12 mouse cellular contexts compared by ENCODE assay signal in the genomic region with DNA sequence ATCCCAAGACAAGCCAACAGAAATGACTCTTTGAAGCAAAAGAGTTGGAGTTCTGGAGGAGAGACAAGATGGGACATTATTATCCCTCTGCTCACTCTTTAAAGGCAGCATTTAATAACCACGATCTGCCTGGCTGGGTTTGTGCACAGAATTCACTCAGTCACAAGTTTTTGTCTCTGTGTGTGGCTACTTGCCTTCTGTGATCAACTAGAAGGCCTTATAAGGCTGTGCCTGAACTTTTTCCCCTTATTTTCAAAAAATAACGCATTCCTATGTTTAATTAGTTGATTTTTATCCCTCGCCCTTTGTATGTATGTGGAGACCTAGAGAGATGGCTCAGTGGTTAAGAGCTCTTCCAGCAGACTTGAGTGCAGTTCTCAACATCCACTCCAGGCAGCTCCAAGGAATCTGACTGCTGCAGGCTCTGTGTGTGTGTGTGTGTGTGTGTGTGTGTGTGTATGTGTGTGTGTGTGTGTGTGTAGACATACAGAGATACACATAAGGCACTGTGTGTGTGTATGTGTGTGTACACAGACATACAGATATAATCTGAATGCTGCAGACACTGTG. TPM values are rescaled to one million over a fixed set of nuclear protein-coding genes. Genes with fewer than 3 reads are reported as not detected.
DNase-seq lines count a peak whose midpoint lies in the region; ATAC-seq lines count a peak whose summit lies in the region.
"Had no signal": no experiment of that assay in that cellular context is flagged by ENCODE, and none has a peak within 500 bp of the region (broad histone marks: within the 10 kb centered on the region; RNA-seq: fewer than 3 reads in every experiment).

No protein-coding gene starts in this region.

- H3K27ac ChIP-seq in forebrain, embryonic 15.5 days (replicated peaks): peak overlapping the region; percentile 9
- no peak overlapping the region for H3K27ac ChIP-seq in forebrain, embryonic 11.5 days (ENCODE audit: low read depth, low read length)
- H3K27ac ChIP-seq in kidney, embryonic 14.5 days (ENCODE audit: low read depth, low read length): peak overlapping the region; percentile 48
- H3K27ac ChIP-seq in stomach, embryonic 16.5 days (ENCODE audit: low read length): peak overlapping the region; percentile 51
- no peak overlapping the region for H3K27ac ChIP-seq in liver, embryonic 12.5 days
- H3K27ac ChIP-seq: liver, embryonic 14.5 days had no signal

- no peaks in the 10 kb centered on the region for H3K36me3 ChIP-seq in forebrain, embryonic 15.5 days
- no peaks in the 10 kb centered on the region for H3K36me3 ChIP-seq in forebrain, embryonic 11.5 days (ENCODE audit: control insufficient read depth, insufficient read depth, low read length)
- no peaks in the 10 kb centered on the region for H3K36me3 ChIP-seq in kidney, embryonic 14.5 days (ENCODE audit: control insufficient read depth, insufficient read depth, low read length)
- H3K36me3 ChIP-seq in stomach, embryonic 16.5 days (ENCODE audit: control insufficient read depth, insufficient read depth, low read length): no peaks in the 10 kb centered on the region
- no peaks in the 10 kb centered on the region for H3K36me3 ChIP-seq in liver, embryonic 12.5 days

- H3K4me3 ChIP-seq in forebrain, embryonic 15.5 days: no peak overlapping the region
- no peak overlapping the region for H3K4me3 ChIP-seq in forebrain, embryonic 11.5 days (ENCODE audit: low read depth, low read length)
- H3K4me3 ChIP-seq in kidney, embryonic 14.5 days (ENCODE audit: low read length): no peak overlapping the region
- H3K4me3 ChIP-seq in stomach, embryonic 16.5 days (replicated peaks; ENCODE audit: low read length): no peak overlapping the region
- no peak overlapping the region for H3K4me3 ChIP-seq in liver, embryonic 12.5 days

- DNase-seq in forebrain, embryonic 11.5 days (ENCODE audit: low spot score): no peak
- no peak for DNase-seq in kidney, adult 9 months
- DNase-seq in lung, postnatal 10 days: peak; percentile 38
- no peak for DNase-seq in lung, postnatal 4 days
- DNase-seq: thymus, postnatal 4 days had no signal

- H3K4me2 ChIP-seq in forebrain, embryonic 15.5 days (replicated peaks): no peak overlapping the region
- no peak overlapping the region for H3K4me2 ChIP-seq in forebrain, embryonic 11.5 days (ENCODE audit: low read depth, low read length, severe bottlenecking)
- H3K4me2 ChIP-seq in kidney, embryonic 14.5 days (replicated peaks; ENCODE audit: low read depth, low read length): no peak overlapping the region
- H3K4me2 ChIP-seq in stomach, embryonic 16.5 days (ENCODE audit: low read depth, low read length): no peak overlapping the region
- no peak overlapping the region for H3K4me2 ChIP-seq in liver, embryonic 12.5 days
- H3K4me2 ChIP-seq: midbrain, embryonic 11.5 days had no signal

- no peaks in the 10 kb centered on the region for H3K9me3 ChIP-seq in forebrain, embryonic 15.5 days
- H3K9me3 ChIP-seq in forebrain, embryonic 11.5 days (ENCODE audit: control insufficient read depth, low read length): no peaks in the 10 kb centered on the region
- H3K9me3 ChIP-seq in kidney, embryonic 14.5 days (ENCODE audit: control insufficient read depth, low read length): no peaks in the 10 kb centered on the region
- no peaks in the 10 kb centered on the region for H3K9me3 ChIP-seq in stomach, embryonic 16.5 days (replicated peaks; ENCODE audit: control insufficient read depth, low read length)
- H3K9me3 ChIP-seq in liver, embryonic 12.5 days (replicated peaks): no peaks in the 10 kb centered on the region

- WGBS in forebrain, embryonic 15.5 days: 61% methylated on average over 3 of the region's 3 CpGs
- WGBS in forebrain, embryonic 11.5 days: 81% methylated on average over 3 of the region's 3 CpGs
- 69% methylated on average over 3 of the region's 3 CpGs for WGBS in kidney, embryonic 14.5 days
- WGBS in stomach, embryonic 16.5 days: 64% methylated on average over 3 of the region's 3 CpGs
- 81% methylated on average over 3 of the region's 3 CpGs for WGBS in liver, embryonic 12.5 days (ENCODE audit: insufficient replicate concordance)

- peaks cover 27% of the 10 kb centered on the region for H3K4me1 ChIP-seq in forebrain, embryonic 15.5 days
- H3K4me1 ChIP-seq in forebrain, embryonic 11.5 days (replicated peaks; ENCODE audit: control insufficient read depth, insufficient read depth, low read length): no peaks in the 10 kb centered on the region
- peaks cover 20% of the 10 kb centered on the region; the same call in 1 of the 2 replicates for H3K4me1 ChIP-seq in kidney, embryonic 14.5 days (ENCODE audit: control insufficient read depth, insufficient read depth, low read length)
- peaks cover 24% of the 10 kb centered on the region for H3K4me1 ChIP-seq in stomach, embryonic 16.5 days (ENCODE audit: control insufficient read depth, insufficient read depth, low read length)
- H3K4me1 ChIP-seq in liver, embryonic 12.5 days: peaks cover 4% of the 10 kb centered on the region; the same call in 1 of the 2 replicates

- ATAC-seq in forebrain, embryonic 15.5 days (replicated peaks): no peak
- ATAC-seq in forebrain, embryonic 11.5 days (replicated peaks; ENCODE audit: low FRiP score): no peak
- no peak for ATAC-seq in kidney, embryonic 14.5 days (ENCODE audit: low FRiP score, low TSS enrichment)
- ATAC-seq in stomach, embryonic 16.5 days (ENCODE audit: insufficient read depth, low FRiP score): no peak
- ATAC-seq in liver, embryonic 12.5 days: no peak

- H3K27me3 ChIP-seq in forebrain, embryonic 15.5 days: no peaks in the 10 kb centered on the region
- H3K27me3 ChIP-seq in forebrain, embryonic 11.5 days (ENCODE audit: control insufficient read depth, insufficient read depth, low read length): no peaks in the 10 kb centered on the region
- H3K27me3 ChIP-seq in kidney, embryonic 14.5 days (ENCODE audit: control insufficient read depth, insufficient read depth, low read length): no peaks in the 10 kb centered on the region
- no peaks in the 10 kb centered on the region for H3K27me3 ChIP-seq in stomach, embryonic 16.5 days (ENCODE audit: control insufficient read depth, insufficient read depth, low read length)
- H3K27me3 ChIP-seq in liver, embryonic 12.5 days (replicated peaks): no peaks in the 10 kb centered on the region

- H3K9ac ChIP-seq in forebrain, embryonic 15.5 days (replicated peaks): no peak overlapping the region
- H3K9ac ChIP-seq in forebrain, embryonic 11.5 days (ENCODE audit: low read length): no peak overlapping the region
- H3K9ac ChIP-seq in kidney, embryonic 14.5 days (ENCODE audit: low read depth, low read length): no peak overlapping the region
- H3K9ac ChIP-seq in stomach, embryonic 16.5 days (ENCODE audit: low read length): no peak overlapping the region
- H3K9ac ChIP-seq in liver, embryonic 12.5 days: no peak overlapping the region
- H3K9ac ChIP-seq: liver, embryonic 14.5 days had no signal

RNA-seq across cellular contexts. Expression of a gene that starts 37.8 kb away (rescaled TPM):
- 16.9 and 17.0 TPM in 2 replicates for polyA plus RNA-seq in forebrain, embryonic 15.5 days (2015; fragmentation: Nextera tagmentation; extraction: Ambion mirVana)
- 22.3 and 22.7 TPM in 2 replicates for polyA plus RNA-seq in forebrain, embryonic 11.5 days (2014; fragmentation: Nextera tagmentation; extraction: Ambion mirVana)
- polyA plus RNA-seq in kidney, embryonic 14.5 days (2014; fragmentation: Nextera tagmentation; extraction: Ambion mirVana): 13.4 and 26.6 TPM in 2 replicates
- 17.3 and 17.4 TPM in 2 replicates for polyA plus RNA-seq in stomach, embryonic 16.5 days (2015; fragmentation: Nextera tagmentation; extraction: Ambion mirVana)
- polyA plus RNA-seq in liver, embryonic 12.5 days (2016; fragmentation: Nextera tagmentation; extraction: Ambion mirVana): 6.7 and 7.0 TPM in 2 replicates

RNA-seq across cellular contexts. Expression of a gene that starts 56.7 kb away (rescaled TPM):
- polyA plus RNA-seq in forebrain, embryonic 15.5 days (2015; fragmentation: Nextera tagmentation; extraction: Ambion mirVana): 0.36 and 0.83 TPM in 2 replicates
- not detected in 2 replicates for polyA plus RNA-seq in forebrain, embryonic 11.5 days (2014; fragmentation: Nextera tagmentation; extraction: Ambion mirVana)
- not detected in 2 replicates for polyA plus RNA-seq in kidney, embryonic 14.5 days (2014; fragmentation: Nextera tagmentation; extraction: Ambion mirVana)
- polyA plus RNA-seq in stomach, embryonic 16.5 days (2015; fragmentation: Nextera tagmentation; extraction: Ambion mirVana): not detected in 2 replicates
- polyA plus RNA-seq in liver, embryonic 12.5 days (2016; fragmentation: Nextera tagmentation; extraction: Ambion mirVana): not detected in 2 replicates
- polyA plus RNA-seq: liver, embryonic 14.5 days; midbrain, embryonic 11.5 days; stomach, embryonic 14.5 days had no signal

RNA-seq across cellular contexts. Expression of a gene that starts 56.9 kb away (rescaled TPM):
- not detected in 2 replicates for polyA plus RNA-seq in forebrain, embryonic 15.5 days (2015; fragmentation: Nextera tagmentation; extraction: Ambion mirVana)
- polyA plus RNA-seq in forebrain, embryonic 11.5 days (2014; fragmentation: Nextera tagmentation; extraction: Ambion mirVana): not detected in 2 replicates
- not detected in 2 replicates for polyA plus RNA-seq in kidney, embryonic 14.5 days (2014; fragmentation: Nextera tagmentation; extraction: Ambion mirVana)
- not detected in 2 replicates for polyA plus RNA-seq in stomach, embryonic 16.5 days (2015; fragmentation: Nextera tagmentation; extraction: Ambion mirVana)
- not detected in 2 replicates for polyA plus RNA-seq in liver, embryonic 12.5 days (2016; fragmentation: Nextera tagmentation; extraction: Ambion mirVana)
- polyA plus RNA-seq: liver, embryonic 14.5 days; midbrain, embryonic 11.5 days; stomach, embryonic 14.5 days had no signal

Comparison
In these comparisons a context has a peak if more than half of its experiments do, and no peak if none do; other contexts are left out.
1. H3K27ac ChIP-seq: peak in forebrain, embryonic 15.5 days (single experiment), kidney, embryonic 14.5 days (single experiment) and stomach, embryonic 16.5 days (single experiment); none in forebrain, embryonic 11.5 days (single experiment) and liver, embryonic 12.5 days (single experiment).